Mouse (Mus musculus): ENCODE measurements around the gene Chrm3. TPM values are rescaled to one million over a fixed set of nuclear protein-coding genes. Genes with fewer than 3 reads are reported as not detected.
A peak's percentile ranks its signal among the peaks of the same experiment; 100 is the strongest.

Gene Chrm3
- total and polyA plus RNA-seq, 2 experiments from 2014 or later, result 2.8 to 14.8 TPM

- no peak for DNase-seq
- no peak for ATAC-seq
- 31% methylated on average over 1 of the region's 1 CpGs for WGBS
- Histone ChIP-seq H3K36me3 (ENCODE audit: insufficient read depth) (no peaks in the 10 kb centered on the region), H3K9ac (no peak overlapping the region), H3K4me3 (ENCODE audit: low read depth, low read length) (no peak overlapping the region), H3K4me1 (ENCODE audit: insufficient read depth) (no peaks in the 10 kb centered on the region), H3K27ac (ENCODE audit: low read depth, low read length) (no peak overlapping the region), H3K27me3 (ENCODE audit: insufficient read depth, low read length) (no peaks in the 10 kb centered on the region), H3K4me2 (ENCODE audit: low read depth) (no peak overlapping the region), H3K9me3 (ENCODE audit: low read length) (no peaks in the 10 kb centered on the region)
- TF ChIP-seq CTCF (IDR thresholded peaks at IDR 0.05; ENCODE audit: low read depth), result no peak
These were observed 8.5 kb downstream of the Chrm3 start for GRCm38 (mm10) chr13:10352141-10352540.

GRCm38 (mm10) chr13:10344362-10344761 is 16.3 kb downstream of the Chrm3 start:
- WGBS, result 68% methylated on average over 5 of the region's 5 CpGs

GRCm38 (mm10) chr13:10335558-10335957 is 25.1 kb downstream of the Chrm3 start:
- DNase-seq, result no peak
- H3K4me3 ChIP-seq (ENCODE audit: low read depth, low read length), result no peak overlapping the region
- no peak for TF ChIP-seq CTCF (IDR thresholded peaks at IDR 0.05; ENCODE audit: low read depth)
- no peaks in the 10 kb centered on the region for H3K9me3 ChIP-seq (ENCODE audit: low read length)
- H3K4me1 ChIP-seq (ENCODE audit: insufficient read depth), result no peaks in the 10 kb centered on the region
- no peak for ATAC-seq
- H3K36me3 ChIP-seq (ENCODE audit: insufficient read depth), result no peaks in the 10 kb centered on the region
- H3K9ac ChIP-seq, result no peak overlapping the region
- H3K4me2 ChIP-seq (ENCODE audit: low read depth), result no peak overlapping the region
- no peak overlapping the region for H3K27ac ChIP-seq (ENCODE audit: low read depth, low read length)
- H3K27me3 ChIP-seq (ENCODE audit: insufficient read depth, low read length), result no peaks in the 10 kb centered on the region

More at GRCm38 (mm10) chr13:10344362-10344761, 16.3 kb downstream of the Chrm3 start:
- no peak for ATAC-seq
- H3K9me3 ChIP-seq (ENCODE audit: low read length), result no peaks in the 10 kb centered on the region
- H3K4me1 ChIP-seq (ENCODE audit: insufficient read depth), result no peaks in the 10 kb centered on the region
- H3K27me3 ChIP-seq (ENCODE audit: insufficient read depth, low read length), result no peaks in the 10 kb centered on the region
- DNase-seq, result no peak
- H3K36me3 ChIP-seq (ENCODE audit: insufficient read depth), result no peaks in the 10 kb centered on the region
- H3K4me2 ChIP-seq (ENCODE audit: low read depth), result no peak overlapping the region
- no peak overlapping the region for H3K4me3 ChIP-seq (ENCODE audit: low read depth, low read length)
- no peak overlapping the region for H3K9ac ChIP-seq
- no peak overlapping the region for H3K27ac ChIP-seq (ENCODE audit: low read depth, low read length)
- TF ChIP-seq CTCF (IDR thresholded peaks at IDR 0.05; ENCODE audit: low read depth), result 0 out of 2 replicates have a peak, but pooled peaks have one; percentile 18

GRCm38 (mm10) chr13:10332762-10333161 is 27.9 kb downstream of the Chrm3 start:
- no peak for TF ChIP-seq CTCF (IDR thresholded peaks at IDR 0.05; ENCODE audit: low read depth)
- no peak overlapping the region for H3K4me3 ChIP-seq (ENCODE audit: low read depth, low read length)
- ATAC-seq (no peak), DNase-seq (no peak)
- H3K27ac ChIP-seq (ENCODE audit: low read depth, low read length), result no peak overlapping the region
- H3K9ac ChIP-seq, result no peak overlapping the region
- WGBS, result 92% methylated on average over 4 of the region's 4 CpGs
- H3K36me3 ChIP-seq (ENCODE audit: insufficient read depth), result no peaks in the 10 kb centered on the region
- H3K4me2 ChIP-seq (ENCODE audit: low read depth), result no peak overlapping the region
- no peaks in the 10 kb centered on the region for H3K9me3 ChIP-seq (ENCODE audit: low read length)
- H3K27me3 ChIP-seq (ENCODE audit: insufficient read depth, low read length), result no peaks in the 10 kb centered on the region
- no peaks in the 10 kb centered on the region for H3K4me1 ChIP-seq (ENCODE audit: insufficient read depth)

GRCm38 (mm10) chr13:10309811-10310210 is 50.8 kb downstream of the Chrm3 start:
- Histone ChIP-seq H3K4me1 (ENCODE audit: insufficient read depth) (no peaks in the 10 kb centered on the region), H3K4me3 (ENCODE audit: low read depth, low read length) (no peak overlapping the region), H3K36me3 (ENCODE audit: insufficient read depth) (no peaks in the 10 kb centered on the region), H3K9me3 (ENCODE audit: low read length) (no peaks in the 10 kb centered on the region), H3K27me3 (ENCODE audit: insufficient read depth, low read length) (no peaks in the 10 kb centered on the region), H3K4me2 (ENCODE audit: low read depth) (no peak overlapping the region), H3K9ac (no peak overlapping the region), H3K27ac (ENCODE audit: low read depth, low read length) (no peak overlapping the region)
- TF ChIP-seq CTCF (IDR thresholded peaks at IDR 0.05; ENCODE audit: low read depth), result no peak
- no peak for DNase-seq
- no peak for ATAC-seq

- no peaks in the 10 kb centered on the region for H3K27me3 ChIP-seq (ENCODE audit: insufficient read depth, low read length)
- H3K4me1 ChIP-seq (ENCODE audit: insufficient read depth), result no peaks in the 10 kb centered on the region
- no peak overlapping the region for H3K4me3 ChIP-seq (ENCODE audit: low read depth, low read length)
- H3K36me3 ChIP-seq (ENCODE audit: insufficient read depth), result no peaks in the 10 kb centered on the region
- no peak for TF ChIP-seq CTCF (IDR thresholded peaks at IDR 0.05; ENCODE audit: low read depth)
- no peak overlapping the region for H3K27ac ChIP-seq (ENCODE audit: low read depth, low read length)
- no peak for DNase-seq
- no peaks in the 10 kb centered on the region for H3K9me3 ChIP-seq (ENCODE audit: low read length)
- no peak overlapping the region for H3K4me2 ChIP-seq (ENCODE audit: low read depth)
- ATAC-seq, result 0 out of 2 replicates have a peak, but pooled peaks have one; percentile 14
- 70% methylated on average over 2 of the region's 2 CpGs for WGBS
- H3K9ac ChIP-seq, result no peak overlapping the region
These were observed 65.5 kb downstream of the Chrm3 start for GRCm38 (mm10) chr13:10295160-10295559.

GRCm38 (mm10) chr13:10284331-10284730 is 76.3 kb downstream of the Chrm3 start:
- 85% methylated on average over 4 of the region's 4 CpGs for WGBS
- no peak for DNase-seq
- Histone ChIP-seq H3K27me3 (ENCODE audit: insufficient read depth, low read length) (no peaks in the 10 kb centered on the region), H3K27ac (ENCODE audit: low read depth, low read length) (no peak overlapping the region), H3K9ac (no peak overlapping the region), H3K4me2 (ENCODE audit: low read depth) (no peak overlapping the region), H3K4me1 (ENCODE audit: insufficient read depth) (no peaks in the 10 kb centered on the region), H3K36me3 (ENCODE audit: insufficient read depth) (no peaks in the 10 kb centered on the region), H3K9me3 (ENCODE audit: low read length) (no peaks in the 10 kb centered on the region), H3K4me3 (ENCODE audit: low read depth, low read length) (no peak overlapping the region)
- no peak for TF ChIP-seq CTCF (IDR thresholded peaks at IDR 0.05; ENCODE audit: low read depth)
- ATAC-seq, result no peak

GRCm38 (mm10) chr13:10274907-10275306 is 85.7 kb downstream of the Chrm3 start:
- Histone ChIP-seq H3K9ac (no peak overlapping the region), H3K9me3 (ENCODE audit: low read length) (no peaks in the 10 kb centered on the region), H3K4me1 (ENCODE audit: insufficient read depth) (no peaks in the 10 kb centered on the region), H3K27me3 (ENCODE audit: insufficient read depth, low read length) (no peaks in the 10 kb centered on the region), H3K36me3 (ENCODE audit: insufficient read depth) (no peaks in the 10 kb centered on the region), H3K27ac (ENCODE audit: low read depth, low read length) (no peak overlapping the region), H3K4me2 (ENCODE audit: low read depth) (no peak overlapping the region), H3K4me3 (ENCODE audit: low read depth, low read length) (no peak overlapping the region)
- no peak for DNase-seq
- 80% methylated on average over 1 of the region's 1 CpGs for WGBS
- no peak for ATAC-seq
- TF ChIP-seq CTCF (IDR thresholded peaks at IDR 0.05; ENCODE audit: low read depth), result no peak
